Mouse (Mus musculus): ENCODE data around the gene Hist2h2ac.

DNA sequence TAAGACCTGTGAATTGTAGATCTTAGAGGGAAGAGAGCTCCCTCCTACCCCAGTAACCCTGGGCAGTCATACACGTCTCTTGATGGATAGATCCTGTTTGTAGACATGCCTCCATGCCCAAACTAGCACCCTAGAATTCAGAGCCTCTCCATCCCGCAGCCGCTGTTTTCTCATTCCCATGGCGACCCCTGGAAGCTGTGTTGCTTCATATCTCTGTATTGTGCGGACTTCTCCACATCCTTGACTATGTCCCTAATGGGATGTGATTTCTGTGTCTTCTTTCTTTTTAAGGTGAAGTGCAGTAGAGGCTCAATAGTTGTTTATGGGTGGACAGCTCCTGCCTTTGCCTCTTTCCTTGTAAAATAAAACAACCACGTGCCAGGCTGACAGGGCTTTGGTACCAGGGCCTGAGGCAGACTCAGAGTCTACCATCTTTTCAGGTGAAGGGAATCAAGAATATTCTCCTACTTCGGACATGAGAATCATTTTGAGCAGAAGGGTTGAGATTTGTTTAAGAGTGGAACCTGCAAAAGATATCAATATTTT is 43.8 kb upstream of the Hist2h2ac start:
- TF ChIP-seq CTCF (IDR thresholded peaks at IDR 0.05; ENCODE audit: control insufficient read depth, insufficient read depth, insufficient replicate concordance, low read depth, low read length) = no peak
- TF ChIP-seq POLR2A (IDR thresholded peaks at IDR 0.05; ENCODE audit: control insufficient read depth, low read depth, low read length) = no peak
